Mouse (Mus musculus) kidney, postnatal 0 days (tissue): ENCODE data around the gene Tnfrsf1b. TPM values are rescaled to one million over a fixed set of nuclear protein-coding genes. Genes with fewer than 3 reads are reported as not detected.
A peak's percentile ranks its signal among the peaks of the same experiment; 100 is the strongest.

ENCODE experiments used
- ATAC-seq: fragments of 200-750 bp; cut with Nextera tagmentation; replicated peaks from 2 replicates; pipeline ENCODE4 v1.8.0; 2017; ENCODE audit warnings: low read depth, moderate number of reproducible peaks, moderate TSS enrichment, moderate library complexity; ENCODE audit not compliant: low FRiP score
- DNase-seq: peaks from one replicate; pipeline ENCODE4 v3.0.0-alpha.2; 2016; ENCODE audit warnings: low spot score
- H3K27ac ChIP-seq: fragments of 300-500 bp; sonication (generic); 2 replicates; pipeline ENCODE4 v1.5.1; 2014; ENCODE audit warnings: mild to moderate bottlenecking
- H3K27me3 ChIP-seq: fragments of 300-500 bp; sonication (generic); 2 replicates; pipeline ENCODE4 v1.6.1; 2014; ENCODE audit warnings: low read length, mixed read lengths; ENCODE audit not compliant: insufficient read depth
- H3K36me3 ChIP-seq: fragments of 300-500 bp; sonication (generic); 2 replicates; pipeline ENCODE4 v1.6.1; 2014; ENCODE audit warnings: low read length, mixed read lengths; ENCODE audit not compliant: insufficient read depth
- H3K4me1 ChIP-seq: fragments of 300-500 bp; sonication (generic); replicated peaks from 2 replicates; pipeline ENCODE4 v1.6.1; 2014; ENCODE audit warnings: antibody characterized with exemption, low read length, mixed read lengths; ENCODE audit not compliant: insufficient read depth
- H3K4me2 ChIP-seq: fragments of 300-500 bp; sonication (generic); 2 replicates; pipeline ENCODE4 v1.6.1; 2014; ENCODE audit warnings: mild to moderate bottlenecking, low read length, moderate library complexity, mixed read lengths
- H3K4me3 ChIP-seq: fragments of 300-500 bp; sonication (generic); replicated peaks from 2 replicates; pipeline ENCODE4 v1.5.1; 2014; ENCODE audit warnings: low read depth, low read length
- H3K9ac ChIP-seq: fragments of 300-500 bp; sonication (generic); 2 replicates; pipeline ENCODE4 v1.6.1; 2014; ENCODE audit warnings: low read depth, low read length
- H3K9me3 ChIP-seq: fragments of 300-500 bp; sonication (generic); replicated peaks from 2 replicates; pipeline ENCODE4 v1.6.1; 2016; ENCODE audit warnings: low read length, inconsistent platforms, mixed read lengths
- CTCF ChIP-seq: IDR thresholded peaks from 2 replicates; pipeline ENCODE4 v1.5.1; 2016; ENCODE audit warnings: antibody characterized with exemption, low read depth, mild to moderate bottlenecking, moderate library complexity
- WGBS: fragments of 180-500 bp; shearing (Covaris S2); extraction: QIAGEN DNeasy Blood & Tissue Kit; methylation state at CpG from one replicate; pipeline ENCODE4 v1.1.7; 2014; 5-methylcytosine and 5-hydroxymethylcytosine counted together
- polyA plus RNA-seq: library from polyadenylated mRNA; unstranded; fragments of >200 nt; fragmentation: Nextera tagmentation; extraction: Ambion mirVana; gene quantifications from 2 replicates; pipeline ENCODE4 v1.2.1, GENCODE M21; 2015

Tnfrsf1b gene
- 2.5 TPM in 2 replicates for polyA plus RNA-seq

- Histone ChIP-seq H3K36me3 (no peaks in the 10 kb centered on the region), H3K9ac (peak within 1 kb of the TSS; percentile 9; the same call in 1 of the 2 replicates), H3K27me3 (peaks cover 4% of the 10 kb centered on the region; the same call in 1 of the 2 replicates), H3K27ac (no peak within 1 kb of the TSS), H3K4me2 (peak within 1 kb of the TSS; percentile 73), H3K4me3 (peak within 1 kb of the TSS; percentile 38), H3K9me3 (no peaks in the 10 kb centered on the region), H3K4me1 (peaks cover 6% of the 10 kb centered on the region; the same call in 1 of the 2 replicates)
- DNase-seq (peak; percentile 40), ATAC-seq (peak; percentile 81)
- under 1% methylated on average over 47 of the region's 47 CpGs for WGBS
- no peak for TF ChIP-seq CTCF
Measured at GRCm38 (mm10) chr4:145246173-145247011, at the start of gene Tnfrsf1b. Tnfrsf1b (minus strand) TSS chr4:145246870.

- Histone ChIP-seq H3K4me3 (no peak overlapping the region), H3K9ac (no peak overlapping the region), H3K36me3 (no peaks in the 10 kb centered on the region), H3K27me3 (no peaks in the 10 kb centered on the region), H3K27ac (no peak overlapping the region), H3K9me3 (no peaks in the 10 kb centered on the region), H3K4me1 (no peaks in the 10 kb centered on the region), H3K4me2 (no peak overlapping the region)
- 46% methylated on average over 5 of the region's 5 CpGs for WGBS
- DNase-seq = peak; percentile 68
- peak; percentile 76 for TF ChIP-seq CTCF
- no peak for ATAC-seq
Measured at GRCm38 (mm10) chr4:145295589-145296300, 49.1 kb upstream of the Tnfrsf1b start.

- Histone ChIP-seq H3K36me3 (no peaks in the 10 kb centered on the region), H3K4me2 (no peak overlapping the region), H3K4me3 (no peak overlapping the region), H3K27me3 (no peaks in the 10 kb centered on the region), H3K27ac (no peak overlapping the region), H3K9me3 (no peaks in the 10 kb centered on the region), H3K9ac (no peak overlapping the region), H3K4me1 (no peaks in the 10 kb centered on the region)
- ATAC-seq = no peak
- no peak for DNase-seq
- WGBS = 76% methylated on average over 5 of the region's 5 CpGs
- no peak for TF ChIP-seq CTCF
Measured at GRCm38 (mm10) chr4:145294588-145294987, 47.9 kb upstream of the Tnfrsf1b start.

- H3K27ac ChIP-seq = no peak overlapping the region
- 46% methylated on average over 4 of the region's 4 CpGs for WGBS
- peak; percentile 88 for TF ChIP-seq CTCF
- H3K27me3 ChIP-seq = no peaks in the 10 kb centered on the region
- DNase-seq = peak; percentile 88
- no peaks in the 10 kb centered on the region for H3K4me1 ChIP-seq
- no peak overlapping the region for H3K9ac ChIP-seq
- peak; percentile 74 for ATAC-seq
- H3K4me3 ChIP-seq = no peak overlapping the region
- H3K36me3 ChIP-seq = no peaks in the 10 kb centered on the region
- H3K9me3 ChIP-seq = no peaks in the 10 kb centered on the region
- no peak overlapping the region for H3K4me2 ChIP-seq
Measured at GRCm38 (mm10) chr4:145286369-145287120, 39.9 kb upstream of the Tnfrsf1b start.

GRCm38 (mm10) chr4:145284675-145285074 is 38.0 kb upstream of the Tnfrsf1b start:
- H3K9me3 ChIP-seq = no peaks in the 10 kb centered on the region
- 94% methylated on average over 4 of the region's 4 CpGs for WGBS
- DNase-seq (no peak), ATAC-seq (no peak)
- H3K9ac ChIP-seq = no peak overlapping the region
- no peak for TF ChIP-seq CTCF
- no peak overlapping the region for H3K27ac ChIP-seq
- no peak overlapping the region for H3K4me3 ChIP-seq
- H3K36me3 ChIP-seq = no peaks in the 10 kb centered on the region
- no peak overlapping the region for H3K4me2 ChIP-seq
- H3K27me3 ChIP-seq = no peaks in the 10 kb centered on the region
- H3K4me1 ChIP-seq = no peaks in the 10 kb centered on the region

GRCm38 (mm10) chr4:145283441-145283840 is 36.8 kb upstream of the Tnfrsf1b start:
- TF ChIP-seq CTCF = no peak
- H3K27me3 ChIP-seq = no peaks in the 10 kb centered on the region
- H3K27ac ChIP-seq = no peak overlapping the region
- no peaks in the 10 kb centered on the region for H3K9me3 ChIP-seq
- no peak for DNase-seq
- H3K4me1 ChIP-seq = no peaks in the 10 kb centered on the region
- no peak overlapping the region for H3K9ac ChIP-seq
- WGBS = 55% methylated on average over 6 of the region's 6 CpGs
- no peak overlapping the region for H3K4me2 ChIP-seq
- H3K36me3 ChIP-seq = no peaks in the 10 kb centered on the region
- no peak overlapping the region for H3K4me3 ChIP-seq
- no peak for ATAC-seq
